Mouse (Mus musculus) heart, adult 18-20 months (tissue): ENCODE measurements at regions not wholly inside any gene's neighbourhood (a gene's known extent, or its start where the extent isn't known, plus 50 kb on each side); places are given as distances from the start of the nearest gene placed in this dataset.

ENCODE experiments used
- DNase-seq, 2 experiments: peaks; one replicate each; pipeline ENCODE4 v3.0.0; 2021 to 2022; ENCODE audit warnings: mixed read lengths in 1 of 2

- no peak for DNase-seq
Measured at GRCm38 (mm10) chr17:45928903-45929477, 103.2 kb downstream of the Vegfa start.

DNA sequence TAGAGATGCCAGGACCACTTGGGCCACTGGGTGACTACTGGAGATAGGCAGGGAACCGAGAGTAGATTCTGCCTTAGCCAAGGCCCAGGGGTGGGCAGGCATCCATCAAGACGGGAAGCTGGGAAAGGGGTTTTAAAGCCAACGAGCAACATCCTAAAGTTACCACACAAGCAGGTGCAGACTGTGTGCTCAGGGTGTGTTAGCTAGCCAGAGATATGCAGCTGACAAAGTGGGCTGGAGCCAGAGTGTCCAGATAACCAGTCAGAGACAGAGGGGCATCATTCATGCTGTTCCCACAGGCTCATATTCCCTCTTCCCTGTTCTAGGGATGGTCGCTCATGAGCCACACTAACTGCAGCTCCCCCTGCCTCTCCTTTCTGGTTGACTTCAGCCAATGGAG lies 104.2 kb downstream of the Vegfa start:
- DNase-seq = no peak

DNA sequence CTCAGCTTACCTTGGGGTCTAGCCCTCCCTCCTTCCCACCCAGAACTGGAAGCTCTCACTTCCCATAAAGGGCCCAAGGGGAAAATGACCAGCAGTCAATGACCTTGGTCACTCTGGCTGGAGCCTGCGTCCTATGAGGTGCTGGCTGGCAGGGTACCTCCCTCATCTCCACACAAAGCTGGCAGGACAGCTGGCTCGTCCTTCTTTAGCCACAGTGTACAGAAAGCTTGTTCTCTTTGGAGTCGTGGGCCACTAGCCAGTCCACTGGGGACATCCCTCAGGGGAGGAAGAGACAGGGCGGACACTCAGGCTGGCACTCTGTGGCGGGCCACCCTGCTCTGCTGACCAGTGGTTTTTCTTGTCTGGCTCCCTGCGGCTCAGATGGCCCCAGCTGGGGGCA lies 106.3 kb downstream of the Vegfa start:
- DNase-seq = peak; percentile 33 to 52

- no peak for DNase-seq
Measured at GRCm38 (mm10) chr17:45924595-45924994, 107.6 kb downstream of the Vegfa start.

GRCm38 (mm10) chr17:45923217-45923730 lies 108.9 kb downstream of the Vegfa start:
- no peak for DNase-seq

DNA sequence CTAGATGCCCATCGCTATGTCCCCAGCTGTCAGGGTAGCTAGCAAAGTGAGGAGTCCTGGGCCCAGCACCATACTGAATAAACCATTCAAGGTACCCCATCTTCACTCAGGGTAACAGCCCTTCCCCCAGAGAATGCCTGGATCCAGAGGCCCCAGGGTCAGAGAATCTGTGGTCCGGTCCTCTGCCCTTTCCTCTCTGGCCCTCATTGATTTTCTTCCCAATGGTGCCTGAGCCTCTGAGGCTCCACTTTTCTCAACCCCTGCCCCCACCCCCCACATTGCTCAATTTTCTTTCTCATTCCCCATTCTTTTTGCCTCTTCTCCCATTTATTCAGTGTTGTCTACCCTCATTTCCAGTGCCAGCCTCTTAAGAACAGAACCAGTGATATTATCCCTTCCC lies 114.5 kb downstream of the Vegfa start:
- DNase-seq = no peak

DNA sequence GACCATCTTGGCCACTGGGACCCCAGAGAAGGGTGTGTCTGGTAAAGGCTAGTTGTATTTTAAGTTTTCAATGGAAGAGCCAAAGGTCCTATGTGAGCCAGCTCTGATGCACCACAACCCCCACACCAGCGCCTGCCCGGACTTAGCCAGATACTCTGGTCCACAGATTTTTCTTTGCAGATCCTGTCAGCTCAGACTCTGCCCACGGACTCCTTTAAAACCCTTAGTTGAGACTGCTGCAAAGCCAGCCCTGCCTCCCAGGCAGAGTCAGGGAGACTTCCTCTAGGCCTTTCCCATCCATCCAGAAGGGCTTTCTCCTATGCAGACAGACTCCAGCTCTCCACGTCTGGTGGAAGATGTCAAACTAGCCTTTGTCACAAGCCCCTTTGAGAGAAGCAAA lies 115.2 kb downstream of the Vegfa start:
- no peak for DNase-seq

DNA sequence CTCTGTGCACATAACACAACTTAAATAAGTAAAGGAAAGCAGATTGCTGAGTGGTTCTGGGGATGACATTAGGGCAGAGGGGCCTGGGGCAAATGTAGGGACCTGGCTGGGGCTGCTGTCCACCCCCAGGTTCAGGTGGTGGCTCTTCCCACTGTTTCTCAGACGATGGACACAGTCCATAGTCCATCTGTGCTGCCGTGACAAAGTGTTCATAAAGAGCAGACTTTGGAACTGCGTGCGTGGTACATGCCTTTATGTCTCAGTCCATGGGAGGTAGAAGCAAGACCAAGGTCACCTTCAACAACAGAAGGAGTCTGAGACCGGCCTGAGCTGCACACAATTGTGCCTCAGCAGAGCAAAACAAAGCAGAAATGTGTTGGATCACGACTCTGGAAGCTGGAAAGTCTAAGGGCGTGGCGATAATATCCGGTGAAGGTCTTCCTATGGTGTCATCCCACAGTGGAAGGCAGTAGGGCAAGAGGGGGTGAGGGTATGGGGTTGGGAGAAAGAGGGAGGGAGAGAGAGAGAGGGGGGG lies 117.4 kb downstream of the Vegfa start:
- DNase-seq = no peak

DNA sequence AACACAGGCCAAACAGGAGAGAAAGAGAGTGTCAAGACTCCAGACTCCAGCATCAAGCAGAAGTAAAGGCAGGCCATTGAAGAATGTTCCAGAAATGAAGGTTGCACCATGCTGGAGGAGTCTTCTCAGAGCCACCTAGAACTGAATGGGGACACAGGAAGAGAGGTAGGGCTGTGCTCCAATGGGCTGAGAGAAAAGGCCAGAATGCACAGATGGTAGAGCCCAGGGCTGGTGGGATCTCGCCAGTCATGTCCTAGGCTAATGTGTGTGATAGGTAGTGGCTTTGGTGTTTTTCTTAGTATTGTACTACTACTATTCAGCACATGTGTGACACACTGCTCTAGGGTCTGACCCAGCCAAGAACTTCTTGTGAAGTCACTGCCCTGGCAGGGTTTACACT lies 117.9 kb downstream of the Vegfa start:
- DNase-seq = no peak

DNA sequence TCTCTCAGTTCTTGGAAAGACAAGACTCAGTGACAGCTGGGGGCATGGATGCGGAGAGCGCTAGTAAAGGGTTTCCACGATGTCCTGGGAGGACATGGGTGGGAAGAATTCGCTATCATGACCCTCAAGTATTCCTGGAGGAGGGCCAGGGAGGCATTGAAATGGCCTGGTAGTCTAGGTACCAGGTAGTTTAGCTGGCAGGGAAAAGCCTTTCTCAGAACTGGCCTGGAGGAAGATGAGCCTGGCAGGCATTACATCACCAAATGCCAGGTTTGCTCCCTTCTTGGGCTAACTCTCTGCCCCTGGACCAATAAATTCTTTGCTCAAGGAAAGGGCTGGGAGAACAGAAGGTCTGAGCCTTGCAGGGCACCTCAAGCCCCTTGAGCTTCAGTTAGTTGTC lies 118.5 kb downstream of the Vegfa start:
- DNase-seq = no peak

GRCm38 (mm10) chr17:45912165-45912564 lies 120.0 kb downstream of the Vegfa start:
- no peak for DNase-seq

- peak; percentile 58 to 84 for DNase-seq
Measured at GRCm38 (mm10) chr17:45911201-45911731, 120.9 kb downstream of the Vegfa start.

GRCm38 (mm10) chr17:45910245-45910644 lies 121.9 kb downstream of the Vegfa start:
- DNase-seq = no peak

DNA sequence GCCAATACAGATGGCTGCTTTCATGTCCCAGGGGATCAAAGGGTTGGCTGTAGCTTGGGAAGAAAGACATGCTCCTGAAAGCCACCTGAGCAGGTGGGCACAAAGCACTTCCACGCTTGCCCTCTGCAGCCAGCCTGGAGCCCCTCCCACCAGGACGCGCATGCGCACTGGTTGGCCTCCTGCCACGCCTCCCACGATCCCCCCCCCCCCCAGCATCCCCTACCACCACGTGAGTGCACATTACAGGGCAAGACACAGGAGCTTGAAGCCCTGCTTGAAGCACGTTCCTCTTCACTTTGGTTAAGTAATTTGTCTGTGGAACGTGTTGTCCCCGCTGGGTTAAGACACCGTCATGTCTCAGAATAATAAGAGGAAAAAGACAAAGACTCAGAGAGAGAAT lies 124.6 kb downstream of the Vegfa start:
- DNase-seq = no peak

GRCm38 (mm10) chr17:45905596-45905995 lies 126.6 kb downstream of the Vegfa start:
- DNase-seq = no peak

DNA sequence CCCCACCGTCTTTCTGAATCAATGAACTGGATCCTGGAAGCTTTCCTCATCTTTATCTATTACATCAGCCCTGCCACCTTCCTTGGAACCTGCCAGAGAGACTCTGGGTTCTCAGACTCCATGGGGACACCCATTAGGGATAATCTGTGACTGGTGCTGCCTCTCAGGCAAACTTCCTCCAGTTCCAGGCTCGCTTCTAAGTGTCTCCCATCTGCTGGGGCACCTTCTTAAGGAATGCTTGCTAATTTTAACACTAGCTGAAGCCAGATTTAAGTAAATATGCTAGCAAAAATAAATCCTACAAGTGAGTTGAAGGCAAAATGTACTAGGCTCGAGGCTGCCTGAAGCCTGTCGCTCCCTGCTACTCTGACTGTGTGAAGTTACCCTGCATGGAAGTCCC lies 127.9 kb downstream of the Vegfa start:
- DNase-seq = no peak

DNA sequence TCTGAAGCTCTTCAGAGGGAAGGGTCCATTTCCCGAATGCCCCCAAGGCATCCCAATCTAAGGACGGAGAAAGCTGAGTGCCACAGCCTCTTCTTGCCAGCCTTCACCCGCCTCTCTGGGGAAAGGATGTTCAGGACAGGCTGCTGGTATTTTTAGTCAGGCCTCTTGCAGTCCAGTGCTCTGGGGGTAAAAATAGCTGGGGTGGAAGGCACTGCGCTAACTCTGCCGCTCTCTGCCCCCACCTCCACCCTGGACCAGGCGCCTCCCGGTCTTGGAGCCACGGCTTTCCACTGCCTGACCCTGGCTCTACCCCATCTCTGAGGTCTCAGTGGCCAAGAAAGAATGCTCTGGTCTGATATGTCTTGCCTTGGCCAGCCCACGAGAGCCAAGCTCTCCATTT lies 128.9 kb downstream of the Vegfa start:
- DNase-seq = peak; percentile 57 to 81

DNA sequence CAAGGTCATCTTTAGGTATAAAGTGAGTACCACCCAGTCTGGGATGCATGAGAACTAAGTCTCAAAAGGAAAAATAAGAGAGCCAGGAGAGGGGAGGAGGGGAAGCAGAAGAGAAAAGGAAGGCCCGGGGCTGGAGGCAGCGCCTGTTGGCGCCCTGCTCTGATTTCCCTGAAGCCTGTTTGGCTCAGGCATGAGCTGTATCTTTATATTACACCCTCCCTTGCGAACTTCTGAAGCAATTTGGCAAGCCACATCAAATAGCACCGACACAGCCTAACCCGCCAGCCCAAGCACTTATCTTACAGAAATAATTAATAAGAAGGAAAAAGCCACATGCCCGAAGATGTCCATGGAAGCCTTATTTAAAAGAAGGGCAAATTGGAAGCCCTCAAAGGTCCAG lies 129.5 kb downstream of the Vegfa start:
- DNase-seq = no peak

GRCm38 (mm10) chr17:45896922-45897302 lies 135.3 kb downstream of the Vegfa start:
- DNase-seq = no peak

- no peak for DNase-seq
Measured at GRCm38 (mm10) chr17:45896142-45896921, 135.8 kb downstream of the Vegfa start.

GRCm38 (mm10) chr17:45894166-45894565 lies 138.0 kb downstream of the Vegfa start:
- no peak for DNase-seq

- peak in 1 of 2 experiments; percentile 57 for DNase-seq
Measured at GRCm38 (mm10) chr17:45893698-45894097, 138.5 kb downstream of the Vegfa start.

- DNase-seq = no peak
Measured at GRCm38 (mm10) chr17:45893094-45893493, 139.1 kb downstream of the Vegfa start.
